8 mouse cellular contexts compared by ENCODE assay signal in genomic region chr10:120875672-120876463, GRCm38 (mm10). TPM values are rescaled to one million over a fixed set of nuclear protein-coding genes. Genes with fewer than 3 reads are reported as not detected.
DNase-seq lines count a peak whose midpoint lies in the region; ATAC-seq and TF ChIP-seq lines count a peak whose summit lies in the region.

No protein-coding gene starts in this region.

- H3K9me3 ChIP-seq in forebrain, embryonic 16.5 days (ENCODE audit: control insufficient read depth, low read length), result no peaks in the 10 kb centered on the region

- no peaks in the 10 kb centered on the region for H3K27me3 ChIP-seq in forebrain, embryonic 16.5 days (replicated peaks; ENCODE audit: control insufficient read depth, insufficient read depth, low read length)

- H3K4me2 ChIP-seq in forebrain, embryonic 16.5 days (ENCODE audit: low read length), result peak overlapping the region; percentile 41

- H3K4me3 ChIP-seq in forebrain, embryonic 16.5 days (replicated peaks; ENCODE audit: low read length), result no peak overlapping the region
- no peak overlapping the region for H3K4me3 ChIP-seq in layer of hippocampus, adult 2 months
- no peak overlapping the region for H3K4me3 ChIP-seq in lung, adult 2 months (replicated peaks; ENCODE audit: extremely low read depth, low read depth, low read length)

- no peaks in the 10 kb centered on the region for H3K36me3 ChIP-seq in forebrain, embryonic 16.5 days (ENCODE audit: control insufficient read depth, insufficient read depth)

- peak; percentile 87 for ATAC-seq in forebrain, embryonic 16.5 days
- peak; percentile 78 for ATAC-seq in neutrophil, adult 5-6 weeks (ENCODE audit: extremely low read depth, insufficient number of reproducible peaks, low FRiP score, poor library complexity, severe bottlenecking)

- no peak overlapping the region for H3K27ac ChIP-seq in forebrain, embryonic 16.5 days (ENCODE audit: low read length)
- no peak overlapping the region for H3K27ac ChIP-seq in layer of hippocampus, adult 2 months

- no peak overlapping the region for H3K9ac ChIP-seq in forebrain, embryonic 16.5 days (replicated peaks; ENCODE audit: low read depth, low read length)

- peak; percentile 84 for TF ChIP-seq CTCF in layer of hippocampus, adult 2 months (conservative IDR thresholded peaks at IDR 0.05)
- peak; percentile 99 for TF ChIP-seq CTCF in lung, adult 2 months (IDR thresholded peaks at IDR 0.05; ENCODE audit: insufficient read depth, low read length)

- 0 out of 2 replicates have a peak, but pooled peaks cover 4% of the 10 kb centered on the region for H3K4me1 ChIP-seq in forebrain, embryonic 16.5 days (replicated peaks; ENCODE audit: control insufficient read depth, insufficient read depth, low read length)
- H3K4me1 ChIP-seq in lung, adult 2 months (ENCODE audit: control insufficient read depth, insufficient read depth, low read length), result peaks cover 5% of the 10 kb centered on the region; the same call in 1 of the 2 replicates

- TF ChIP-seq POLR2A in lung, adult 2 months (IDR thresholded peaks at IDR 0.05; ENCODE audit: borderline replicate concordance, extremely low read depth, low read depth, low read length), result no peak

- peak; percentile 88 for DNase-seq in ES-CJ7 (ENCODE audit: low read depth, low spot score)
- peak; percentile 47 for DNase-seq in cerebellum, adult 11-12 months
- DNase-seq in heart, postnatal 36 days, result peak; percentile 86 to 91
- peak; percentile 74 to 91 for DNase-seq in layer of hippocampus, adult 2 months (ENCODE audit: low spot score in 2 of 2)
- peak; percentile 89 for DNase-seq in lung, adult 2 months
- DNase-seq in testis, postnatal 14 days (ENCODE audit: low spot score), result peak; percentile 76

- 15% methylated on average over 26 of the region's 26 CpGs for WGBS in forebrain, embryonic 16.5 days
- 16% methylated on average over 26 of the region's 26 CpGs for WGBS in lung, adult 2 months

- intact Hi-C loops in heart, postnatal 36 days (cut with DNase I), result loop anchor here (5.0 to 10.0 kb wide), 2 partner anchors 156 to 571 kb away; partner anchors contain the start of gene Wif1

RNA-seq across cellular contexts. Expression of gene Msrb3, which starts 23.0 kb away (rescaled TPM):
- polyA plus RNA-seq in forebrain, embryonic 16.5 days (2015; fragmentation: Nextera tagmentation; extraction: Ambion mirVana), result 1.1 and 1.6 TPM in 2 replicates
- 10 to 100 TPM; 84.0 to 89.1 TPM for total RNA-seq in heart, postnatal 36 days (2021)
- 1 to 10 TPM; 4.0 to 4.9 TPM for total RNA-seq in layer of hippocampus, adult 2 months (2021)
- polyA plus RNA-seq in lung, adult 2 months (2012; rRNA removed), result 32.1 and 36.6 TPM in 2 replicates
- not detected in 2 replicates for total RNA-seq in neutrophil, adult 5-6 weeks (2017)

Comparison
In these comparisons a context has a peak if more than half of its experiments do, and no peak if none do; other contexts are left out.
1. RNA of gene Msrb3, which starts 23.0 kb away (total RNA-seq): 84.0 to 89.1 TPM in heart, postnatal 36 days; 4.0 to 4.9 TPM in layer of hippocampus, adult 2 months and not detected in neutrophil, adult 5-6 weeks; every median in the first group is over 10 times any median in the second.
2. Peak in every context shown above with its lines, with median percentiles within 50 percentile points of each other: DNase-seq.